Mouse (Mus musculus): Measurements from ENCODE around the gene Zp3.

DNA sequence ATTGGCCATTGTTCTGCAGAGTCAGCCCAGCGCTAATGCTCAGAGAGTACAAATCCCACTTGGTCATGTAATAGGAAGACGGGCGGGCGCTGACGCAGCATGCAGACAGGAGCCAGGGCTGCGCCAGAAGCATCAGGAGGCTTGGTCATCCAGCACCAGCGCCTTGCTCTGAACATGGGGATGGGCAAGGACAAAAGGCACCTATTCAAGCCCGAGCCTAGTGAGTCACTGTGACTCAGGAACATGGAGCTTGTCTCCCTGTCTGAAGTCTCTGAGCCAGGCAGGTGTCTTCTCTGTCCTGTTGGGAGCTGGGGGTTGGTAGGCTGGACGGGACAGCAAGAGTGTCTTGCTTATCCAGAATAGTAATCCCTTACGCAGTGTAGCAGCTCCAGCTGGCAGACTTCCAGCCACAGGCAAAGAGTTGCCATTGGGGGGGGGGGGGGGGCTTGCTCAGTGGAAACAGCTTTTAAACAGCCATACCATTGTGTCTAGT is 33.9 kb upstream of the Zp3 start:
- no peak for TF ChIP-seq CTCF (IDR thresholded peaks at IDR 0.05; ENCODE audit: control insufficient read depth, insufficient read depth, insufficient replicate concordance, low read depth, low read length)
- TF ChIP-seq POLR2A (IDR thresholded peaks at IDR 0.05; ENCODE audit: control insufficient read depth, low read depth, low read length), result no peak

Data from testis, adult 2 months (tissue).